In the genomic region with DNA sequence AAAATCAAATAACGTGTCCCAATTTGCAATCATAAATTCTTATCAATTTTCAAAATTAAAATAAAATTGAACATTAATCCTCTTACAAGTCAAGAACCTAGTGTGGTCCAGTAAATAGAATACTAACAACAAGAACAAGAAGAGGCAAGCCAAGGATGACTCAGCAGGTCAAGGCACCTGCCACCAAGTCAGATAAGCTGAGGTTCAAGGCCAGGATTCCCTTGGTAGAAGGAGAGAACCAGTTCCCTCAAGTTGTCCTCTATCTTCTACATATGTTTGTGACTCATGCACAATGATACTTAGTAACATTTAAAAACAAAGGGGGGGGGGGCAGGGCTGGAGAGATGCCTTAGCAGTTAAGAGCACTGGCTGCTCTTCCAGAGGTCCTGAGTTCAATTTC, we compare ENCODE assay signal across 9 mouse cellular contexts. TPM values are rescaled to one million over a fixed set of nuclear protein-coding genes. Genes with fewer than 3 reads are reported as not detected.
DNase-seq lines count a peak whose midpoint lies in the region; ATAC-seq and TF ChIP-seq lines count a peak whose summit lies in the region.
"Had no signal": no experiment of that assay in that cellular context is flagged by ENCODE, and none has a peak within 500 bp of the region (broad histone marks: within the 10 kb centered on the region; RNA-seq: fewer than 3 reads in every experiment).

No protein-coding gene starts in this region.

- no peak overlapping the region for H3K9ac ChIP-seq in heart, embryonic 13.5 days
- no peak overlapping the region for H3K9ac ChIP-seq in liver, embryonic 11.5 days (ENCODE audit: low read depth, low read length)
- H3K9ac ChIP-seq: neural tube, embryonic 12.5 days had no signal

- no peak for TF ChIP-seq CTCF in C2C12 (IDR thresholded peaks at IDR 0.05; ENCODE audit: control insufficient read depth, insufficient read depth, insufficient read length)

- no peaks in the 10 kb centered on the region for H3K79me2 ChIP-seq in C2C12 (ENCODE audit: control insufficient read depth, insufficient read depth)

- no peak overlapping the region for H3ac ChIP-seq in C2C12 (ENCODE audit: control insufficient read depth, insufficient read length, low read depth)

- 71% methylated on average over 1 of the region's 1 CpGs for WGBS in heart, embryonic 13.5 days
- 63% methylated on average over 1 of the region's 1 CpGs for WGBS in liver, embryonic 11.5 days

- no peaks in the 10 kb centered on the region for H3K36me3 ChIP-seq in heart, embryonic 13.5 days
- no peaks in the 10 kb centered on the region for H3K36me3 ChIP-seq in C2C12 (ENCODE audit: control insufficient read depth, insufficient read depth)
- H3K36me3 ChIP-seq in liver, embryonic 11.5 days (ENCODE audit: control insufficient read depth, insufficient read depth, low read length), result no peaks in the 10 kb centered on the region
- H3K36me3 ChIP-seq: hindbrain, embryonic 10.5 days; neural tube, embryonic 12.5 days had no signal

- no peaks in the 10 kb centered on the region for H3K79me3 ChIP-seq in C2C12 (ENCODE audit: low read depth)

- DNase-seq in heart, postnatal 14 days, result no peak
- DNase-seq in NIH3T3 (ENCODE audit: low read depth), result peak; percentile 4
- no peak for DNase-seq in liver, embryonic 11.5 days (ENCODE audit: low spot score)
- no peak for DNase-seq in kidney, postnatal 10 days
- DNase-seq in kidney, postnatal 14 days, result no peak

- no peak overlapping the region; the same call in 1 of the 2 replicates for H3K4me2 ChIP-seq in heart, embryonic 13.5 days
- no peak overlapping the region for H3K4me2 ChIP-seq in liver, embryonic 11.5 days
- H3K4me2 ChIP-seq: neural tube, embryonic 12.5 days had no signal

- peak overlapping the region; percentile 79 for H3K27ac ChIP-seq in heart, embryonic 13.5 days (replicated peaks)
- 0 out of 2 replicates have a peak overlapping the region, but pooled peaks have one; percentile 44 for H3K27ac ChIP-seq in liver, embryonic 11.5 days (ENCODE audit: low read depth, low read length)
- H3K27ac ChIP-seq: hindbrain, embryonic 10.5 days; neural tube, embryonic 12.5 days had no signal

- peaks cover 24% of the 10 kb centered on the region for H3K4me1 ChIP-seq in heart, embryonic 13.5 days
- H3K4me1 ChIP-seq in liver, embryonic 11.5 days (replicated peaks; ENCODE audit: control insufficient read depth, insufficient read depth, low read length), result peaks cover 22% of the 10 kb centered on the region
- H3K4me1 ChIP-seq: neural tube, embryonic 12.5 days had no signal

- H3K27me3 ChIP-seq in heart, embryonic 13.5 days (replicated peaks), result no peaks in the 10 kb centered on the region
- no peaks in the 10 kb centered on the region for H3K27me3 ChIP-seq in C2C12 (ENCODE audit: control insufficient read depth, insufficient read depth, insufficient read length)
- H3K27me3 ChIP-seq in liver, embryonic 11.5 days (replicated peaks; ENCODE audit: control insufficient read depth, insufficient read depth, low read length), result no peaks in the 10 kb centered on the region
- H3K27me3 ChIP-seq: neural tube, embryonic 12.5 days had no signal

- no peaks in the 10 kb centered on the region for H3K9me3 ChIP-seq in heart, embryonic 13.5 days
- no peaks in the 10 kb centered on the region for H3K9me3 ChIP-seq in liver, embryonic 11.5 days (ENCODE audit: control insufficient read depth, low read length)
- H3K9me3 ChIP-seq: hindbrain, embryonic 10.5 days; neural tube, embryonic 12.5 days had no signal

- H3K4me3 ChIP-seq in heart, embryonic 13.5 days, result no peak overlapping the region
- H3K4me3 ChIP-seq in C2C12 (ENCODE audit: insufficient read depth, poor library complexity, severe bottlenecking), result no peak overlapping the region
- no peak overlapping the region for H3K4me3 ChIP-seq in liver, embryonic 11.5 days (ENCODE audit: low read depth, low read length)
- H3K4me3 ChIP-seq: hindbrain, embryonic 10.5 days; neural tube, embryonic 12.5 days had no signal

- no peak for ATAC-seq in heart, embryonic 13.5 days (ENCODE audit: extremely low read depth, insufficient number of reproducible peaks, low FRiP score, low TSS enrichment)
- ATAC-seq in liver, embryonic 11.5 days (replicated peaks; ENCODE audit: low FRiP score), result no peak

- intact Hi-C loops in heart, postnatal 14 days (cut with DNase I), result no loop called here

TF ChIP-seq in C2C12, 6 proteins besides CTCF, POLR2A, EP300 and RAD21:
- TF ChIP-seq MAX (IDR thresholded peaks at IDR 0.05) (no peak), MYOD1 (IDR thresholded peaks at IDR 0.05; ENCODE audit: control insufficient read depth, insufficient read length, low read depth) (peak; percentile 35), USF1 (IDR thresholded peaks at IDR 0.05; ENCODE audit: low read depth) (no peak), FOSL1 (IDR thresholded peaks at IDR 0.05; ENCODE audit: insufficient read depth, low read length, poor library complexity, severe bottlenecking) (no peak)

RNA-seq across cellular contexts. Expression of a gene that starts 20.8 kb away (rescaled TPM):
- polyA plus RNA-seq in heart, embryonic 13.5 days (2015; fragmentation: Nextera tagmentation; extraction: Ambion mirVana), result 9.3 and 10.3 TPM in 2 replicates
- 1 to 10 TPM; 6.5 to 7.4 TPM for total RNA-seq in heart, postnatal 14 days (2021)
- 18.2 TPM for polyA plus RNA-seq in C2C12 (2012; fragmentation: generic; extraction: Trizol)
- polyA plus RNA-seq in liver, embryonic 11.5 days (2014; fragmentation: Nextera tagmentation; extraction: Ambion mirVana), result 11.6 and 12.9 TPM in 2 replicates
